11 mouse cellular contexts compared by ENCODE assay signal in the genomic region with DNA sequence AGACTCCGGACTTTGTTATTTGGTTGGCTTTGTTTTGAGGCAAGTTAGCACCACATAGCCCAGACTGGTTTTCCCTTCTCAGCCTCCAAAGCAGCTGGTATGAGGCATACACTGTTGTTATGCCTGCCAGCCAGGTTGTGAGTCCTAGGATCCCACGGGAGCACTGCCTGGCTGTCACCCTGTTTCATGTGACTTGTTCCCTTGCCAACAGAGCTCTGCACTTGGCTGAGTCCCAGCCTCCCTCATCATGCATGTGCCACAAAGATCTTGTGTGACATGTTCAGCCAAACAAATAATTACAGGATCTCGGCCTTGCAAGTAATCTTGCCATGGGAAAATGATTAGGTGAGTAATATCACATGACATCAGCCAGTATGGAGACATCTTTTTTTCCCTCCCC. TPM values are rescaled to one million over a fixed set of nuclear protein-coding genes. Genes with fewer than 3 reads are reported as not detected.
DNase-seq lines count a peak whose midpoint lies in the region; ATAC-seq and TF ChIP-seq lines count a peak whose summit lies in the region.
"Had no signal": no experiment of that assay in that cellular context is flagged by ENCODE, and none has a peak within 500 bp of the region (broad histone marks: within the 10 kb centered on the region; RNA-seq: fewer than 3 reads in every experiment).

No protein-coding gene starts in this region.

- DNase-seq in heart, adult 2 months: peak in 1 of 2 experiments; percentile 36
- peak; percentile 93 for DNase-seq in midbrain, postnatal 0 days (ENCODE audit: low spot score)
- DNase-seq in hindbrain, postnatal 0 days (ENCODE audit: low spot score): peak; percentile 92
- no peak for DNase-seq in thymus, adult 18-20 months
- no peak for DNase-seq in left cerebral cortex, adult 2 months (ENCODE audit: extremely low spot score in 1 of 2, low spot score in 2 of 2)
- DNase-seq in embryo, embryonic 10 days (ENCODE audit: low spot score): no peak

- no peaks in the 10 kb centered on the region for H3K36me3 ChIP-seq in heart, adult 2 months (ENCODE audit: control insufficient read depth, insufficient read depth, low read length)
- no peaks in the 10 kb centered on the region for H3K36me3 ChIP-seq in heart, embryonic 12.5 days
- H3K36me3 ChIP-seq in midbrain, postnatal 0 days (ENCODE audit: insufficient read depth, low read length): no peaks in the 10 kb centered on the region
- H3K36me3 ChIP-seq in midbrain, embryonic 16.5 days (ENCODE audit: control insufficient read depth, insufficient read depth, low read length): no peaks in the 10 kb centered on the region
- H3K36me3 ChIP-seq in hindbrain, postnatal 0 days (ENCODE audit: insufficient read depth, low read length): no peaks in the 10 kb centered on the region
- H3K36me3 ChIP-seq: neural tube, embryonic 12.5 days had no signal

- 47% methylated on average over 3 of the region's 3 CpGs for WGBS in heart, adult 2 months
- WGBS in heart, embryonic 12.5 days: 71% methylated on average over 3 of the region's 3 CpGs
- 64% methylated on average over 3 of the region's 3 CpGs for WGBS in midbrain, postnatal 0 days
- WGBS in midbrain, embryonic 16.5 days: 76% methylated on average over 3 of the region's 3 CpGs
- 39% methylated on average over 3 of the region's 3 CpGs for WGBS in hindbrain, postnatal 0 days

- H3K27ac ChIP-seq in heart, adult 2 months: no peak overlapping the region
- H3K27ac ChIP-seq in heart, embryonic 12.5 days (ENCODE audit: poor library complexity, severe bottlenecking): no peak overlapping the region
- no peak overlapping the region for H3K27ac ChIP-seq in midbrain, postnatal 0 days (ENCODE audit: low read depth, low read length)
- H3K27ac ChIP-seq in midbrain, embryonic 16.5 days (ENCODE audit: low read length): no peak overlapping the region
- 0 out of 2 replicates have a peak overlapping the region, but pooled peaks have one; percentile 11 for H3K27ac ChIP-seq in hindbrain, postnatal 0 days
- H3K27ac ChIP-seq in left cerebral cortex, adult 2 months: no peak overlapping the region
- H3K27ac ChIP-seq: neural tube, embryonic 12.5 days; stomach, postnatal 0 days had no signal

- ATAC-seq in heart, embryonic 12.5 days (ENCODE audit: insufficient number of reproducible peaks, low FRiP score): no peak
- no peak; the same call in 1 of the 2 replicates for ATAC-seq in midbrain, postnatal 0 days (ENCODE audit: low FRiP score)
- no peak for ATAC-seq in midbrain, embryonic 16.5 days
- ATAC-seq in hindbrain, postnatal 0 days: peak; percentile 36
- ATAC-seq: intestine, postnatal 0 days had no signal

- H3K4me1 ChIP-seq in heart, adult 2 months (ENCODE audit: control insufficient read depth, insufficient read depth, low read length): peaks cover 2% of the 10 kb centered on the region
- H3K4me1 ChIP-seq in heart, embryonic 12.5 days (replicated peaks): peaks cover 7% of the 10 kb centered on the region
- H3K4me1 ChIP-seq in midbrain, postnatal 0 days (ENCODE audit: insufficient read depth, low read length): no peaks in the 10 kb centered on the region
- H3K4me1 ChIP-seq in midbrain, embryonic 16.5 days (ENCODE audit: control insufficient read depth, insufficient read depth, low read length): peaks cover 6% of the 10 kb centered on the region
- peaks cover 7% of the 10 kb centered on the region for H3K4me1 ChIP-seq in hindbrain, postnatal 0 days (ENCODE audit: insufficient read depth, low read length)

- no peak overlapping the region for H3K4me3 ChIP-seq in heart, adult 2 months
- no peak overlapping the region for H3K4me3 ChIP-seq in heart, embryonic 12.5 days
- no peak overlapping the region for H3K4me3 ChIP-seq in midbrain, postnatal 0 days (ENCODE audit: low read depth, low read length)
- no peak overlapping the region for H3K4me3 ChIP-seq in midbrain, embryonic 16.5 days (ENCODE audit: low read depth, low read length)
- no peak overlapping the region for H3K4me3 ChIP-seq in hindbrain, postnatal 0 days (ENCODE audit: low read length)
- no peak overlapping the region for H3K4me3 ChIP-seq in left cerebral cortex, adult 2 months
- H3K4me3 ChIP-seq: neural tube, embryonic 12.5 days had no signal

- H3K79me2 ChIP-seq in heart, adult 2 months (replicated peaks; ENCODE audit: control insufficient read depth, insufficient read depth, low read length): no peaks in the 10 kb centered on the region

- H3K27me3 ChIP-seq in heart, adult 2 months (ENCODE audit: control insufficient read depth, insufficient read depth, low read length): no peaks in the 10 kb centered on the region
- H3K27me3 ChIP-seq in heart, embryonic 12.5 days (replicated peaks): peaks cover 8% of the 10 kb centered on the region; the same call in 1 of the 2 replicates
- no peaks in the 10 kb centered on the region for H3K27me3 ChIP-seq in midbrain, postnatal 0 days (ENCODE audit: insufficient read depth, low read length)
- no peaks in the 10 kb centered on the region for H3K27me3 ChIP-seq in midbrain, embryonic 16.5 days (ENCODE audit: control insufficient read depth, insufficient read depth, low read depth, low read length)
- H3K27me3 ChIP-seq in hindbrain, postnatal 0 days (ENCODE audit: insufficient read depth, low read length): no peaks in the 10 kb centered on the region
- H3K27me3 ChIP-seq: neural tube, embryonic 12.5 days had no signal

- no peaks in the 10 kb centered on the region for H3K9me3 ChIP-seq in heart, embryonic 12.5 days (replicated peaks)
- H3K9me3 ChIP-seq in midbrain, postnatal 0 days (ENCODE audit: low read length): no peaks in the 10 kb centered on the region
- no peaks in the 10 kb centered on the region for H3K9me3 ChIP-seq in midbrain, embryonic 16.5 days (replicated peaks; ENCODE audit: control insufficient read depth, low read length, poor library complexity, severe bottlenecking)
- no peaks in the 10 kb centered on the region for H3K9me3 ChIP-seq in hindbrain, postnatal 0 days (ENCODE audit: low read length)
- H3K9me3 ChIP-seq: neural tube, embryonic 12.5 days had no signal

- no peak overlapping the region for H3K4me2 ChIP-seq in heart, embryonic 12.5 days
- no peak overlapping the region for H3K4me2 ChIP-seq in midbrain, postnatal 0 days (ENCODE audit: low read depth, low read length, poor library complexity, severe bottlenecking)
- no peak overlapping the region for H3K4me2 ChIP-seq in midbrain, embryonic 16.5 days (ENCODE audit: low read length)
- H3K4me2 ChIP-seq in hindbrain, postnatal 0 days (ENCODE audit: low read depth, low read length): no peak overlapping the region
- H3K4me2 ChIP-seq: neural tube, embryonic 12.5 days had no signal

- no peak overlapping the region for H3K9ac ChIP-seq in heart, adult 2 months (ENCODE audit: low read depth, low read length)
- H3K9ac ChIP-seq in heart, embryonic 12.5 days: no peak overlapping the region
- no peak overlapping the region for H3K9ac ChIP-seq in midbrain, postnatal 0 days (replicated peaks; ENCODE audit: low read length, poor library complexity, severe bottlenecking)
- no peak overlapping the region for H3K9ac ChIP-seq in midbrain, embryonic 16.5 days (ENCODE audit: low read depth, low read length)
- no peak overlapping the region for H3K9ac ChIP-seq in hindbrain, postnatal 0 days (replicated peaks; ENCODE audit: low read length)
- H3K9ac ChIP-seq: neural tube, embryonic 12.5 days had no signal

- 0 out of 2 replicates have a peak, but pooled peaks have one; percentile 25 for TF ChIP-seq EP300 in heart, adult 2 months (IDR thresholded peaks at IDR 0.05; ENCODE audit: insufficient read depth, low read depth, low read length)

- intact Hi-C loops in heart, adult 2 months (cut with DNase I): loop anchor here (10.0 kb wide), 1 partner anchor 272 kb away; no protein-coding TSS in a partner anchor
- intact Hi-C loops in left cerebral cortex, adult 2 months (cut with DNase I): no loop called here

- no peak for TF ChIP-seq POLR2A in heart, adult 2 months (IDR thresholded peaks at IDR 0.05; ENCODE audit: insufficient read depth, low read depth, low read length)

- no peak for TF ChIP-seq CTCF in heart, adult 2 months (IDR thresholded peaks at IDR 0.05)
- no peak for TF ChIP-seq CTCF in midbrain, postnatal 0 days (IDR thresholded peaks at IDR 0.05)
- TF ChIP-seq CTCF in hindbrain, postnatal 0 days (IDR thresholded peaks at IDR 0.05; ENCODE audit: low read depth): no peak
- TF ChIP-seq CTCF in left cerebral cortex, adult 2 months (IDR thresholded peaks at IDR 0.05): no peak

RNA-seq across cellular contexts. Expression of a gene that starts 38.4 kb away (rescaled TPM):
- total RNA-seq in heart, adult 2 months (2021): 10 to 100 TPM; 13.2 to 13.8 TPM
- polyA plus RNA-seq in heart, adult 2 months (2012; rRNA removed): 9.2 and 9.5 TPM in 2 replicates
- polyA plus RNA-seq in heart, embryonic 12.5 days (2016; fragmentation: Nextera tagmentation; extraction: Ambion mirVana): 5.8 and 7.2 TPM in 2 replicates
- 28.0 and 30.0 TPM in 2 replicates for total RNA-seq in midbrain, postnatal 0 days (2014; rRNA removed)
- 4.9 and 7.1 TPM in 2 replicates for polyA plus RNA-seq in midbrain, postnatal 0 days (2015; fragmentation: Nextera tagmentation; extraction: Ambion mirVana)
- polyA plus RNA-seq in midbrain, embryonic 16.5 days (2015; fragmentation: Nextera tagmentation; extraction: Ambion mirVana): 6.0 and 6.7 TPM in 2 replicates
- 23.3 and 24.0 TPM in 2 replicates for total RNA-seq in hindbrain, postnatal 0 days (2014; rRNA removed)
- 4.6 and 6.0 TPM in 2 replicates for polyA plus RNA-seq in hindbrain, postnatal 0 days (2015; fragmentation: Nextera tagmentation; extraction: Ambion mirVana)
- total RNA-seq in left cerebral cortex, adult 2 months (2021): 10 to 100 TPM; 40.4 to 46.1 TPM

Comparison
In these comparisons a context has a peak if more than half of its experiments do, and no peak if none do; other contexts are left out.
1. DNase-seq: peak in midbrain, postnatal 0 days (single experiment) and hindbrain, postnatal 0 days (single experiment); none in thymus, adult 18-20 months (0 of 2), left cerebral cortex, adult 2 months (0 of 2) and embryo, embryonic 10 days (single experiment).